Mouse (Mus musculus): Measurements from ENCODE around the gene Nlgn2. TPM values are rescaled to one million over a fixed set of nuclear protein-coding genes. Genes with fewer than 3 reads are reported as not detected.
A peak's percentile ranks its signal among the peaks of the same experiment; 100 is the strongest.

The Nlgn2 gene
- total RNA-seq (2021): 18.6 and 19.7 TPM in 2 replicates
- long read RNA-seq, partial matches to known transcripts: 0 of 5 reads
- long read RNA-seq, other reads (novel, unspliced or antisense): 5 of 5 reads

GRCm38 (mm10) chr11:69837604-69837951 lies at the start of gene Nlgn2:
Nlgn2 (minus strand) TSS chr11:69837784.
- peak; percentile 72 for DNase-seq

GRCm38 (mm10) chr11:69886907-69887635 lies 49.5 kb upstream of the Nlgn2 start:
- no peak for DNase-seq

GRCm38 (mm10) chr11:69884663-69885062 lies 47.1 kb upstream of the Nlgn2 start:
- no peak for DNase-seq

GRCm38 (mm10) chr11:69884240-69884639 lies 46.7 kb upstream of the Nlgn2 start:
- DNase-seq: no peak

- peak; percentile 36 for DNase-seq
Measured at GRCm38 (mm10) chr11:69883527-69884151, 46.1 kb upstream of the Nlgn2 start.

GRCm38 (mm10) chr11:69883066-69883465 lies 45.5 kb upstream of the Nlgn2 start:
- DNase-seq: no peak

- no peak for DNase-seq
Measured at GRCm38 (mm10) chr11:69881787-69882670, 44.4 kb upstream of the Nlgn2 start.

GRCm38 (mm10) chr11:69880853-69881603 lies 43.4 kb upstream of the Nlgn2 start, which contains the start of gene Kctd11:
Kctd11 (minus strand) TSS chr11:69881406.
- DNase-seq: peak; percentile 91

- DNase-seq: peak; percentile 66
Measured at GRCm38 (mm10) chr11:69880506-69880852, 42.9 kb upstream of the Nlgn2 start.

- DNase-seq: no peak
Measured at GRCm38 (mm10) chr11:69879711-69880110, 42.1 kb upstream of the Nlgn2 start.

- no peak for DNase-seq
Measured at GRCm38 (mm10) chr11:69878952-69879351, 41.4 kb upstream of the Nlgn2 start.

- DNase-seq: no peak
Measured at GRCm38 (mm10) chr11:69878399-69878798, 40.8 kb upstream of the Nlgn2 start.

- DNase-seq: no peak
Measured at GRCm38 (mm10) chr11:69877878-69878277, 40.3 kb upstream of the Nlgn2 start, which contains the start of gene Tmem95. Tmem95 (minus strand) TSS chr11:69878018.

- DNase-seq: peak; percentile 87
Measured at GRCm38 (mm10) chr11:69876867-69877266, 39.3 kb upstream of the Nlgn2 start.

- no peak for DNase-seq
Measured at GRCm38 (mm10) chr11:69876186-69876585, 38.6 kb upstream of the Nlgn2 start.

GRCm38 (mm10) chr11:69872451-69872850 lies 34.9 kb upstream of the Nlgn2 start:
- peak; percentile 26 for DNase-seq

GRCm38 (mm10) chr11:69871822-69872221 lies 34.2 kb upstream of the Nlgn2 start:
- no peak for DNase-seq

GRCm38 (mm10) chr11:69870289-69871069 lies 32.9 kb upstream of the Nlgn2 start:
- no peak for DNase-seq

GRCm38 (mm10) chr11:69867335-69867734 lies 29.8 kb upstream of the Nlgn2 start:
- no peak for DNase-seq

GRCm38 (mm10) chr11:69865561-69865960 lies 28.0 kb upstream of the Nlgn2 start:
- DNase-seq: no peak
